Mouse (Mus musculus) kidney, adult 2 months (tissue): ENCODE data around the gene Kpna2.

Experiments used
- CTCF ChIP-seq: fragments of 200-500 bp; conservative IDR thresholded peaks from 2 replicates; pipeline ENCODE4 v1.5.1; 2011; ENCODE audit warnings: low read depth, mild to moderate bottlenecking, control low read depth, low read length, moderate library complexity, mixed read lengths; ENCODE audit not compliant: insufficient read depth, insufficient read length
- POLR2A ChIP-seq: fragments of 200-500 bp; IDR thresholded peaks from one replicate; pipeline ENCODE4 v1.6.1; 2011; ENCODE audit warnings: low read depth, low read length, control low read depth

- TF ChIP-seq POLR2A (no peak), CTCF (no peak)
These were observed 37.8 kb downstream of the Kpna2 start for GRCm38 (mm10) chr11:106961471-106962081.
